Mouse (Mus musculus): ENCODE data around the gene Ppp2r5d.

DNA sequence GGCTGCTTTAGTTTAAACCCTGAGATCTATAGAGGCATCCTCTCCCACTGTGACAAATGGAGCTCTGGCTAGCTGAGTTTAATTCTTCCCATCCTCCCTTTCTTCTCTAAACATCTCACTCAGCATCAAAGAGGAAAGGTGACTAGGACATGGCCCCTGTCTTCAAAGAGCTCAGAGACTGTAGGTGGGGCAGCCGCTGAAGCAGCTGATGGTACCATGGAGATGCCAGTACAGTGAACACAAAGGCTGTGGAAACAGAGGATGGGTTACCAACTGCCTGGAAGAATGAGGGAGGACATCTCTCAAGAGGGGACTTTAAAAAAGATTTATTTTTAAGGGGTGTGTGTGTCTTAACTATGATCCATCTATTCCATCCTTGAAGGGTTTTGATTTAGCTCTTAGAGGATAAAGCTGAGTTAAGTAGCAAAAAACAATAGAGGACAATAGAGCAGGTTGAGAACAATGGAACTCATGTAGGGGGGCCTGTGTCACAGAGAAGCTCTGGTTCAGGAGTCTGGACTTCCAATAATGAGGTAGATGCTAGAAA lies 10.3 kb downstream of the Ppp2r5d start:
- no peak for TF ChIP-seq CTCF (IDR thresholded peaks at IDR 0.05; ENCODE audit: borderline replicate concordance, insufficient read depth, low read depth, low read length)
- TF ChIP-seq POLR2A (IDR thresholded peaks at IDR 0.05; ENCODE audit: borderline replicate concordance, insufficient read depth, low read length) = no peak
